Mouse (Mus musculus): Measurements from ENCODE around the gene Taf8. TPM values are rescaled to one million over a fixed set of nuclear protein-coding genes. Genes with fewer than 3 reads are reported as not detected.

Taf8 gene
- total RNA-seq, 2 experiments from 2014 or later: 14.9 to 15.6 TPM

DNA sequence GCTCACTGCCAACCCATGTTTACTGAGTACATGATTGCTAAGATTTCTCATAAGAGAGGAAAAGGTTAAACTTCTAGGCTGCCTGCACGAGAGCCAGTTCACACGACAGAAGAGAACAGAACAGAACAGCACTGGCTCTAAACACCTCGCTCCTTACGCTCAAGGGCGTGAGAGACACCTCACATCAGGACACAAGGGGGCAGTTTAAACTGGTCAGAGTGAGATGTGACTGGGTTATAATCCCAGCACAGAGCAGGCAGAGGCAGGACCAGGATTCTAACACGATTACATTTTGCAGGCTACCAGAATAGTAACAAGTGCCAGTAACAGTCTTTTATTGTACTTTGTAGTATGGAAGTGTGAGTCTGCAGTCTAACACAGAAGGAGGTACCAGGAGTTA is 9.4 kb downstream of the Taf8 start:
- no peak for DNase-seq
- intact Hi-C loops (cut with DNase I): no loop called here

GRCm38 (mm10) chr17:47490791-47491190 is 11.3 kb downstream of the Taf8 start:
- intact Hi-C loops (cut with DNase I): no loop called here
- DNase-seq: no peak

DNA sequence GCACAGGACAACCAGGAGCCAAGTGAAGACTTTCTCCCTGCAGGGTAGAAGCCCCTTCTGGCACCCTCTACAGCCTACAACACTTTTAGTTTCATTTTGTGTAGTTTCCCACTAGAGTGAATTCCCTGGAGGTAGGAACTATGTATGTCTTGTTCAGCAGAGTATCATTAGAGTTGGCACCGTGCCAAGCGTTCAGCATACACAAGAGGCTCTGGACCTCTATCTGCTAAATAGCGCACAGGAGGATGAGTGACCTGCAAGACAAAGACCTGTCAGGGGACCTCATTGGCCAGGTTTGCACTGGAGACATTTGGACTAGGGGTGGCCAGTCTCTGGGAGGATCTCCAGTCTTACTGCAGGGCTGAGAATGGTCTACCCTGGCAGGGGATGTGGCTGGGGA is 16.3 kb downstream of the Taf8 start:
- intact Hi-C loops (cut with DNase I): no loop called here
- no peak for DNase-seq

GRCm38 (mm10) chr17:47484993-47485392 is 17.1 kb downstream of the Taf8 start:
- DNase-seq: no peak
- intact Hi-C loops (cut with DNase I): loop anchor here (5.0 kb wide), 2 partner anchors 98 to 113 kb away; partner anchors contain the start of gene Guca1b

DNA sequence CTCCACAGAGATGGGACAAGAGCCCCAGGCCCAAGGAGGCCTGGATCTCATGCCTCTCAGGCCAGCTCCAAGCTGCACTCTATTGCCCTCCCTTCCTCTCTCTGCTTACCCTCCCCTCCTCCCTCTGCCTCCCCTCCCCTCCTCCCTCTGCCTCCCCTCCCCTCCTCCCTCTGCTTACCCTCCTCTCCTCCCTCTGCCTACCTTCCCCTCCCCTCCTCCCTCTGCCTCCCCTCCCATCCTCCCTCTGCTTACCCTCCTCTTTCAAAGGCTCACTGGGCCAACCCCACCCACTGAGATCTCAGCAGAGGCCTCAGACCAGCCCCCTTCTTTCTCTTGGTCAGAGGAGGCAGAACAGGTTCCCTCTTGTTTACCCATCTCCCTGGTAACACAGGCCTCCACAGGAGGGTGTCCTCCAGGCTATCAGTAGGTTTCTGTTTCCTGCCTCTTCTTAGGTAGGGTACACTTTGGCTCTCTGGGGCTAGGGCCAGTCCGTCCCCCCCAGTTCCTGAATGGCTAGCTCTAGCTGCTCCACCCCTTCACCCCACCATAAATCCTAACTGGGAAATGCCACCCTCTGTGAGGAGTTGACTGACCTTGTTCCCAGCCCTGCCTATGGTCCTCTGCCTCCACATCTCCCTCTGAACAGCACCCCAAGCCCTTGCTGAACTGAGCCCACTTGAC is 17.7 kb downstream of the Taf8 start:
- intact Hi-C loops (cut with DNase I): loop anchor here (5.0 kb wide), 2 partner anchors 97 to 112 kb away; partner anchors contain the start of gene Guca1b

DNA sequence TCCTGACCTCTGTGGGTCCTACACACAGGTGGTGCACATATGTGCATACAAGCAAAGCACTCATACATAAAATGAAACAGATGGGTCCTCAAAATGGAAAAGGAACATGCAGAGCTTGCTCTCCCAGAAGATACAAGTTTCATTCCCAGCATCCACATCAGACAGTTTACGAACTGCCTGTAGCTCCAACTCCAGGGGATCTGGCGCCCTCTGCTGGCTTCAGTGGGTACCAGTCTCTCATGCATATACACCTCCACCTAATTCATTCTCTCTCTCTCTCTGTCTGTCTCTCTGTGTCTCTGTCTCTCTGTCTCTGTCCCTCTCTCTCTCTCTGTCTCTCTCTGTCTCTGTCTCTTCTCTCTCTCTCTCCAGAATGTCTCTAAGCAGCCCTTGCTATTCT is 19.7 kb downstream of the Taf8 start:
- intact Hi-C loops (cut with DNase I): loop anchor here (2.0 to 5.0 kb wide), 3 partner anchors 74 to 110 kb away; partner anchors contain the start of gene Guca1b
- peak; percentile 73 to 81 for DNase-seq

More for the DNA sequence above, 17.7 kb downstream of the Taf8 start:
- DNase-seq: no peak

- no peak for DNase-seq
- intact Hi-C loops (cut with DNase I): loop anchor here (5.0 kb wide), 2 partner anchors 93 to 108 kb away; partner anchors contain the start of gene Guca1b
Observed at GRCm38 (mm10) chr17:47479887-47480286, 22.2 kb downstream of the Taf8 start.

DNA sequence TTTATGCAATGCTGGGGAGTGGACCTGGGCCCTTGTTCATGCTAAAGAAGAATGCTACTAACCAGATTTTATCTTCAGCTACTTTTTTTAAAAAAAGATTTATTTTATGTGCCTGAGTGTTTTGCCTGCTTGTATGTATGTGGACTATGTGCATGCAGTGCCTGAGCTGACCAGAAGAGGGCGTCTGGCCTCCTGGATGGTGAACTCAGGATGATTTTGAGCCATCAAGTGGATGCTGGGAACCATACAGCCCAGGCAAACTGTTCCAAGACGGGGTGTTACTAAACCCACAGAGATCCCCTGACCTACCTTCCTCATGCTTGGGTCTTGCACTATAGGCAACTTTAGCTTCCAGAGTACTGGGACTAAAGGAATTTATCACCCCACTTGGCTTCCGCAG is 26.4 kb downstream of the Taf8 start:
- no peak for DNase-seq
- intact Hi-C loops (cut with DNase I): no loop called here

- intact Hi-C loops (cut with DNase I): no loop called here
Observed at GRCm38 (mm10) chr17:47475181-47475580, 26.9 kb downstream of the Taf8 start.

GRCm38 (mm10) chr17:47474250-47474649 is 27.8 kb downstream of the Taf8 start:
- no peak for DNase-seq
- intact Hi-C loops (cut with DNase I): loop anchor here (5.0 kb wide), 1 partner anchor 213 kb away; the partner anchor contains the start of genes Frs3 and Tomm6

More at GRCm38 (mm10) chr17:47475181-47475580, 26.9 kb downstream of the Taf8 start:
- no peak for DNase-seq

- DNase-seq: peak; percentile 70 to 76
- intact Hi-C loops (cut with DNase I): loop anchor here (5.0 kb wide), 1 partner anchor 214 kb away; the partner anchor contains the start of genes Frs3 and Tomm6
Observed at GRCm38 (mm10) chr17:47473434-47473974, 28.6 kb downstream of the Taf8 start.

DNA sequence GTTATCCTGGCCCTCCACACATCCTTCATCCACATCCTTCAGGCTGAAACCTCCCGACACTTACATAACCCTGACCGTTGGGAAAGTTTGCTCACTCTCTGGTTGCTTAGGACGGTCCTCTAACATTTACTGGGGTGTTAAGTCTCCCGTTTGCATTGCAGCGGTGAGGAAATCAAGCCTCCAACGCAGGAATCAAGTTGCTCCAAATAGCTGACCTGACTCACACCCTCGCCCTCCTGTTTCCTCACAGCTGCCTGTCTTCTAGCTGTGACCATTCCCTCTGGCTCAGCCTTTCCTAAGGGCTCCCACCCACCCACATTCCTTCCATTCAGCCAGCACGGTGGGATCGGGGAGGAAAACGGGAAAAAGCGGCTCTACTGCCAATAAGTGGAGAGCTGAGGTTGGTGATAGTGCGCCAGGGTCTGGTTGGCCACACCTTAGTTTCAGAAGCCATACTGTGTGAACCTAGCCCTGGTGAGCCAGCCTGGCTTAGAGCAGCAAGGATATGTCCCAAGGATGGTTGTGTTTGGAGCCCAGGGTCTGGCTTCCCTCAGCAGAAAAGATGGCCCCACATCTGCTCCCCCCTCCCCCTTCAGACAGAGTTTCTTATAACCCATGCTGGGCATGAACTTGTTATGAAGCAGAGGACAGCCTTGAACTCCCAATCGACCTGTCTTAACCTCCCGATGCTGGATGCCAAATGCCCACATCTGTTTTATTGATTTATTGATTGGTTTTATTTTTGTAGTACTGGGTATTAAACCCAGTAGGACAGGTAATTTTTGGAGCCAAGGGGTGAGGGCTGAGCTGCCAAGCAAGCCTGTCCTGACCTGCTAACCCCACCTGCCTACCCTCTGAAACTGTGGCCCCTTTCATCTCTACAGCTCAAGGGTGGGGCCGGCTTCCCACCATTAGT is 29.4 kb downstream of the Taf8 start:
- DNase-seq: no peak
- intact Hi-C loops (cut with DNase I): loop anchor here (5.0 kb wide), 1 partner anchor 215 kb away; the partner anchor contains the start of genes Frs3 and Tomm6

DNA sequence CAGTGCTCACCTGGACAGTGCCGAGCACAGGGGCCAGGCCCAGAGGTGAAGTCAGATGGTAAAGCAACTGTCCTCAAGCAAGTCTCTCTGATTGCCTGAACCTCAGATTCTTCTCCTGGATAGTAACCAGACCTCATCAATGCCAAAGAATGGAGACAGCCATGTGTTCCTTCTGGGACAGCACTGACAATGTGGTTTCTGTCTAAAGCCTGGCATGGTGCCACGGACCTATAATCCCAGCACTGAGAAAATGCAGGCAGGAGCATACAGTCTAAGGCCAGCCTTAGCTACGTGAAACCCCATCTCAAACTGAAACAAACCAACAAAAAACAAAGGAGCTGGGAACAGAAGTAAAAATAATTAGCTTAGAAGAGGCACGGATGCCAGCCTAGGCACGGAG is 31.4 kb downstream of the Taf8 start:
- intact Hi-C loops (cut with DNase I): loop anchor here (5.0 kb wide), 1 partner anchor 217 kb away; the partner anchor contains the start of genes Frs3 and Tomm6
- DNase-seq: peak; percentile 36 to 40

GRCm38 (mm10) chr17:47470121-47470520 is 32.0 kb downstream of the Taf8 start:
- no peak for DNase-seq

DNA sequence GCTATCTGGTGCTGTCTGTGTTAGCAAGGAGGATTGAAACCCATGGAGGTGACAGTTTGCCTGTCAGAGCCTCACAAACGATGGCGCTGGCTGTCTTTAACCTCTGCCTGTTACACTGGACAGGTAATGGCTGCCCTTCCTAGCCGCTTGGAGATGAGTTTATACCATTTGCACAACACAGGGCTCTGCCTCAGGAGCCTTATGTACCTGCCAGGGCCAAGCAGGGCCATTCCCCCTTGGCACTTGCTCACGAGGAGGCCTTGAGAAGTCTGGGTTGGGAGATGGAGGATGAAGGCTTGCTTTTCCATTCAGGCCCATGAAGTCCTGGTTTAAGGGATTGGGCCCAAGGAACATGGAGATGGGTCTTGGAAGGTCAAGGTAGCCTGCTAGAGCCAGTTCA is 32.5 kb downstream of the Taf8 start:
- intact Hi-C loops (cut with DNase I): loop anchor here (5.0 kb wide), 1 partner anchor 218 kb away; the partner anchor contains the start of genes Frs3 and Tomm6
- no peak for DNase-seq

More at GRCm38 (mm10) chr17:47470121-47470520, 32.0 kb downstream of the Taf8 start:
- intact Hi-C loops (cut with DNase I): loop anchor here (5.0 kb wide), 1 partner anchor 217 kb away; the partner anchor contains the start of genes Frs3 and Tomm6

GRCm38 (mm10) chr17:47468466-47468865 is 33.6 kb downstream of the Taf8 start:
- intact Hi-C loops (cut with DNase I): no loop called here
- DNase-seq: peak; percentile 40 to 44

GRCm38 (mm10) chr17:47468063-47468462 is 34.0 kb downstream of the Taf8 start:
- intact Hi-C loops (cut with DNase I): no loop called here
- DNase-seq: peak in 1 of 2 experiments; percentile 20

GRCm38 (mm10) chr17:47467659-47468058 is 34.4 kb downstream of the Taf8 start:
- intact Hi-C loops (cut with DNase I): no loop called here
- no peak for DNase-seq

DNA sequence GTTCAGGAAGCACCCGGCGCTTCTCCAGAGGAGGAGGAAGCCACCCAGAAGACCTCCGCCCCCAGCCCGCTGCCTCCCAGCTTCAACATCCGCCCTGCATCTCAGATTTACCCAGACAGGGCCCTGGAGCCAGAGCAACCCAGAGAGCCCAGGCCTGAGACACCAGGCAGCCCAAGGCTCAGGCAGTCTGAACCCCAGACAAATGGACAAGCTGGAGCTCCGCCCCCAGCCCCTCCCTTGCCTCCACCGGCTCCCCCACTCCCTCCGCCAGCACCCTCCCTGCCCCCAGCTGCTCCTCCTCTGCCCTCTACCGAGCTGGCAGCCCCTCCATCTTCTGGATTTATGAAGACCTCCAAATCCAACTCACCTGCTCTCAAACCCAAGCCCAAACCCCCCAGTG is 35.8 kb downstream of the Taf8 start:
- intact Hi-C loops (cut with DNase I): no loop called here
- DNase-seq: no peak

DNA sequence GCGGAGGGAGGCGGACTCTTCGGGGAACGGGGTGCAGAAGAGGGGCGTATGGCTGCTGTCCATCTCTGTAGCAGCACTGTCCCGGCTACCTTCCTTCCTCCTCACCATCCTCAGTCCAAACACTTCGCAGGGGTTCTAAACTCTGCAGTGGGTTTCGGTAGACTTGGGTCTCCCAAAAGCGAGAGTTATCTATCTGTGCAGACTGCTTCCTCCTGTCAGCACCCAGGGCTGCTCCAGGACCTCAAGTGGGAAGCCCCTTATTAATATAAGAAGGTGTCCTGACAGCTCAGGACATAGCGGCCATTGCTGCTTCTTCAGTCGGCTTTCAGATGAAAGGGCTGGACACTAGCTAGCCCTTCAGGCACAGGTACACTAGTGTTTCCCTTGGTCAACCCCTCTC is 37.1 kb downstream of the Taf8 start:
- no peak for DNase-seq
- intact Hi-C loops (cut with DNase I): no loop called here
